Mouse (Mus musculus) fibroblast of lung, adult 2 months (primary cell): ENCODE results near the gene Grid1.

Source experiments
- DNase-seq: peaks from one replicate; pipeline ENCODE4 v3.0.0-alpha.2; 2011; ENCODE audit warnings: low read depth

Gene Grid1

GRCm38 (mm10) chr14:35209444-35209843 lies 389.5 kb downstream of the Grid1 start:
- no peak for DNase-seq

GRCm38 (mm10) chr14:35219021-35219420 lies 399.1 kb downstream of the Grid1 start:
- no peak for DNase-seq

- DNase-seq, result no peak
Measured at GRCm38 (mm10) chr14:35222196-35222595, 402.3 kb downstream of the Grid1 start.

- DNase-seq, result no peak
Measured at GRCm38 (mm10) chr14:35227581-35227980, 407.7 kb downstream of the Grid1 start.

- no peak for DNase-seq
Measured at GRCm38 (mm10) chr14:35231384-35231783, 411.5 kb downstream of the Grid1 start.

GRCm38 (mm10) chr14:35242882-35243281 lies 423.0 kb downstream of the Grid1 start:
- no peak for DNase-seq

- no peak for DNase-seq
Measured at GRCm38 (mm10) chr14:35244776-35245548, 425.1 kb downstream of the Grid1 start.

- DNase-seq, result no peak
Measured at GRCm38 (mm10) chr14:35250412-35250811, 430.5 kb downstream of the Grid1 start.

GRCm38 (mm10) chr14:35254477-35254876 lies 434.6 kb downstream of the Grid1 start:
- no peak for DNase-seq

GRCm38 (mm10) chr14:35270260-35270659 lies 450.4 kb downstream of the Grid1 start:
- DNase-seq, result no peak

- DNase-seq, result no peak
Measured at GRCm38 (mm10) chr14:35309201-35309600, 489.3 kb downstream of the Grid1 start.

- DNase-seq, result no peak
Measured at GRCm38 (mm10) chr14:35313380-35314299, 493.7 kb downstream of the Grid1 start.

- DNase-seq, result no peak
Measured at GRCm38 (mm10) chr14:35326306-35326705, 506.4 kb downstream of the Grid1 start.

- no peak for DNase-seq
Measured at GRCm38 (mm10) chr14:35336561-35336960, 516.7 kb downstream of the Grid1 start.

- DNase-seq, result no peak
Measured at GRCm38 (mm10) chr14:35356011-35356410, 536.1 kb downstream of the Grid1 start.

GRCm38 (mm10) chr14:35356480-35357085 lies 536.7 kb downstream of the Grid1 start:
- DNase-seq, result no peak

- DNase-seq, result no peak
Measured at GRCm38 (mm10) chr14:35358136-35358821, 538.4 kb downstream of the Grid1 start.

- no peak for DNase-seq
Measured at GRCm38 (mm10) chr14:35365177-35365944, 545.5 kb downstream of the Grid1 start.

- DNase-seq, result no peak
Measured at GRCm38 (mm10) chr14:35374374-35374773, 554.5 kb downstream of the Grid1 start.

- no peak for DNase-seq
Measured at GRCm38 (mm10) chr14:35393591-35393990, 573.7 kb downstream of the Grid1 start.

- DNase-seq, result no peak
Measured at GRCm38 (mm10) chr14:35404249-35404908, 584.5 kb downstream of the Grid1 start.
